Mouse (Mus musculus) layer of hippocampus, adult 9-10 months (tissue): ENCODE data around the gene Gprc5c.

Experiments
- DNase-seq: peaks from one replicate; pipeline ENCODE4 v3.0.0; 2022; ENCODE audit warnings: low spot score

The Gprc5c gene

DNA sequence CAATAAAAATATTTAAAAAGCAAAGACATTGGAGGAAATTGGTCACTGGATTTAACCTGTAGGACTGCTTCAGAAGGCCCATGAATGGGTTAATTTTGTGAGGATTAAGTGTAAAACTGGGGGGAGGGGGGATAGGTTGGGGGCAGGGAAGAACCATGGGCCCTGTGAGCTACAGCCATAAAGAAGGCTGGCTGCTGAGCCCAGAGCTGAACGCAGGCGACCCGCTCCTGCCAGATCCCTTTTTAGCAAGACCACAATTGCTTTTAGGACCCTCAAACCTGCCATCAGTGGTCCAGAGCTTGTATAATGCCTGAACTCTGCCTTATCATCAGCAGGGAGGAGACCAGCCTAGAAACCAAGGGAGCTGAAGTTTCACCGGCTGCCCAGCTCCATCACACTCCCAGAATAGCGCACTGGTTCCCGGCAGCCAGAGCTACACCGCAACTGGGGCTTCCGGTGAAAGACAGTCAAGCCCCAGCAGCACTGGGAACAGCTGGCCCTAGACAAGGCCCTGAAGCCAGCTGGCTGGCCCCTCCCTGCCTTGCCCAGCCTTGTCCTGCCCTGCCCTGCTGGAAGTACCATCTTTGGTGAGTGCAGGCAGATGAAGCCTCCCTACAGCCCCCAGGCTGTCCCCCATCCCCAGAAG is 7.0 kb upstream of the Gprc5c start:
- no peak for DNase-seq

DNA sequence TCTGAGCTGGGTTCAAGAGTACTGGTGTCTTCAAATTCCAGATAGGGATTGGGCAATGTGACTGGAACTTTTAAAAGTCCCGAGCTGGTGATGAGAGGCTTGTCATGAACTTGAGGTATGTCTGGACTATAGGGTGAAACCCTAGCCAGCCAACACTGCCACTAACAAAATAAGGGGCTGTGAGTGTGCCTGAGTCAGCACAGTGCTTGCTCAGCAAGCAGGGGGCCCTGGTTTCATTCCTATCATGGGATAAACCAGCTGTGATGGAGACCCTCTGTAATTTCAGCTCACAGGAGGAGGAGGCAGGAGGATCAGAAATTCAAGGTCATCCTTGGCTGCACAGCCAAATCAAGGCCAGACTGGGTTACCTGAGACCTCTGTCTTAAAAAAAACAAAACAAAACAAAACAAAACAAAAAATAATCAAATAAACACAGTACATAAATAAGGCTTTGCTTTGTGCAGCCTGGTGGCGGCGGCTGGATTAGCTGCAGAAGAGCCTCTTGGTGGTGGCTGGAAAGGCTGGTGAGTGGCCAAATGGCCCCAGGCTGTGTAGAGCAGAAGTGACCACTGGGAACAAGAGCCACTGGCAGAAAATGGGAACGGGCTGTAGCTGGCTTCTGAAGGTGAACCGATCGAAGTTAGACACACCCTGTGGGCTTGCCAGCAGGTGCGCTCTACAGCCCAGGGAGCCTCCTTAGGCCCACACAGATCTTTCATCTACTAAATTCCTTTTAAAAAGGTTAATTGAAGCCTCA is 6.3 kb upstream of the Gprc5c start:
- no peak for DNase-seq

- DNase-seq, result no peak
Measured at GRCm38 (mm10) chr11:114846336-114846735, 4.6 kb upstream of the Gprc5c start.

GRCm38 (mm10) chr11:114847008-114847407 is 3.9 kb upstream of the Gprc5c start:
- DNase-seq, result no peak

- no peak for DNase-seq
Measured at GRCm38 (mm10) chr11:114849572-114849971, 1.4 kb upstream of the Gprc5c start.

- DNase-seq, result no peak
Measured at GRCm38 (mm10) chr11:114850066-114850451, 893 bp upstream of the Gprc5c start.

- DNase-seq, result no peak
Measured at GRCm38 (mm10) chr11:114851269-114851607, 286 bp downstream of the Gprc5c start.

DNA sequence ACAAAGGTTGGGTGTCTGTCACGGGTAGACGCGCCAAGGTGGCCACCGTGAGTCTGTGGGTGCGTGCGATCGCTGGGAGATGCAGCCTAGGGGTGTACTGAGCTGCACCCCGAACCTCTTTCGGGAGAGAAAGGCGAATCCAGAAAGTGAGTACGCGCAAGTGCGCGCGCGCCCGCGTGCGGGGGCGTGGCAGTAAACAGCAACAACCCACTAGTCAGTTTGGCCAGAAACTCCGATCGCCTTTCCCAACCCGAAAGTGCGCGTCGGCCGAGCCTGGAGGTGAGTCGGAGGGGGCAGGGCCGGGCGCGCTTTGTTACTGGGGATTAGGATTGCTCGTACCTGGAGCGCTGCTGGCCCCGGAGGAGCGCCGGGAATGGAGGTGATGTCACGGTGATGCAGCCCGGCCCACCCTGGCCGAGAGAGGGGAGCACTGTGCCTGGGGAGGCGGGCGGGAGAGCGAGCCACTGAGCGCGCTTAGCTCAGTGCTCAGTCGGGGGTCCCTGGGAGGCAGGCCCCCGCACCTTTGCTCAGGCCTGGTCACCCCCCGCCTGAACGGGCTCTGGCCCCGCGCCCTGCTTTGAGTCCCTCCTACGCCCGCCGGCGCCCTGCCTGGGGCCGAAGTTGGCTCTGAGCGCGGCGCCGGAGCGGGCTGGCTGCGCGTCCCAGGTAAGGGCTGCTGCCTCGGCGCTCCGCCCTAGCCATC is 807 bp downstream of the Gprc5c start:
- DNase-seq, result no peak

DNA sequence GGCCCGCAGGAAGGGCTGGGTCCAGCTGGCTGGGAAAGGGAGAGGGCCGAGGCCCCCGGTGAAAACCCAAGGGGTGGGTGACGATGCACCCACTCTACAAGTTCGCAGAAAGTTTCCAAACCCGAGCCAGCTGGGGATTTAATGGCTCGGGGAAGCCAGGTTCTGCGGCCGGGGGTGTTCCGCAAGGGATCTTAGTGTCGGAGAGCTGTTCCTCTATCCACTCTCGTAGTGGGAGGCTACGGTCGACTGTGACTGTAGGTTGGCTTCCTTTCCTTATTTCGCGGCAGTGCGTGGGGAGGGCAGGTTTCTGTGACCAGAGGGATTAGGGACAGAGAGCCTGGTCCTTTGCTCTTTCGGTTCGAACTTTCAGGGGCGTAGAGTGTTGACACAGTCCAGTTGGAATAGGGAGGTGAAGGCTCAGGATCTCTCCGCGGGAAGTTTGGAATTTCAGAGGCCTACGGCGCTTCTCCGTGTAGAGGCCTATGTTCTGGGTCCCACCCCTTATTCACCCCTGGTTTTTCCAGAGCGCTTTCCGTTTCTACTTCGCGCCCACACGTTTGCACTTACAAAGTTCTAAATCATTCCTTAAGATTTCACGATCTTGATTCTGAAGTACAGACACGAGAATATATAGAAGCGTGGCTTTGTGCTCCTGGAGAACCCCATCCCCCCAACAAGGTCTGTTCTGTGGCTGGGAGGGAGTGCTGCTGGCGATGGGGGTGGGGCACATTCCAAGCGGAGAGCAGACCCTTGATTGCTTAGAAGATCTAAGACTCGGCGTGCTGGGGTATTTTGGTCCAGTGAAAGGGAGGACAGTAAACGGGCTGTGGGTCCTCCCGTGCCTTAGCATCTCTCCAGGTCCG is 1.6 kb downstream of the Gprc5c start:
- no peak for DNase-seq

GRCm38 (mm10) chr11:114853174-114853838 is 2.4 kb downstream of the Gprc5c start:
- DNase-seq, result no peak

- no peak for DNase-seq
Measured at GRCm38 (mm10) chr11:114854581-114854980, 3.6 kb downstream of the Gprc5c start.

GRCm38 (mm10) chr11:114856125-114856524 is 5.2 kb downstream of the Gprc5c start:
- no peak for DNase-seq

GRCm38 (mm10) chr11:114858641-114859040 is 7.7 kb downstream of the Gprc5c start:
- DNase-seq, result no peak

DNA sequence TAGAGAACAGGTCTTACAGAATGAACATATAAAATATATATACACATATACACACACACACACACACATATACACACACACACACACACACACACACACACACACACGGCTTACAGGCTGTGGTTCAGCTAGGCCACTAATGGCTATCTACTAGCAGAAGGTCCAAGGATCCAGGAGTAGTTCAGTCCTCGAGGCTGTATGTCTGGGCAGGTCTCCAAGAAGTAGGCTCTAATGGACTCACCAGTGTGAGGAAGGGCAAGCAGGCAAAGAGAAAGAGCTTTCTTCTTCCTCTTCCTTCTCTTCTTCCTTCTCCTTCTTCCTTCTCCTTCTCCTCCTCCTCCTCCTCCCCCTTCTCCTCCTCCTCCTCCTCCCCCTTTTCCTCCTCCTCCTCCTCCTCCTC is 10.1 kb downstream of the Gprc5c start:
- no peak for DNase-seq

DNA sequence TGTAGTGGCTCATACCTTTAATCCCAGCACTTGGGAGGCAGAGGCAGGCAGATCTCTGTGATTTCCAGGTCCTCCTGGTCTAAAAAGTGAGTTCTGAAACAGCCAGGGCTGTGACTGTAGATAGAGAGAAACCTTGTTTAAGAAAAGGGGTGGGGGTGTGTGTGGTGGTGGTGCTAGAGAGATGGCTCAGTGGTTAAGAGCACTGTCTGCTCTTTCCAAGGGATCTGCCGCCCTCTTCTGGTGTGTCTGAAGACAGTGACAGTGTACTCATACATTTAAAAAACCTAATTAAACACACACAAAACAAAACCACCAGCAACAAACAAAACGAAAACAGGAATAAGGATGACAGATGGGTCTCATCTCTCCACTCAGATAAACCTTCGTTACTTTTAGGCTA is 11.7 kb downstream of the Gprc5c start:
- no peak for DNase-seq

DNA sequence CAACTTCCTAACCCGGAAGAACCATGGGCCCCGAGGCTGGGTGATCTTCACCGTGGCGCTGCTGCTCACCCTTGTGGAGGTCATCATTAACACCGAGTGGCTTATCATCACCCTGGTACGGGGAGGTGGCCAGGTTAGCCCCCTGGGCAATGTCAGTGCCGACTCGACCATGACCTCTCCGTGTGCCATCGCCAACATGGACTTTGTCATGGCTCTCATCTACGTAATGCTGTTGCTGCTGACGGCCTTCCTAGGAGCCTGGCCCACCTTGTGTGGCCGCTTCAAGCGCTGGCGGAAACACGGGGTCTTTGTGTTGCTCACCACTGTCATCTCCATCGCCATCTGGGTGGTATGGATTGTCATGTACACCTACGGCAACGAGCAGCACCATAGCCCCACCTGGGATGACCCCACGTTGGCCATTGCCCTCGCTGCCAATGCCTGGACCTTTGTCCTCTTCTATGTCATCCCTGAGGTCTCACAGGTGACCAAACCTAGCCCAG is 13.0 kb downstream of the Gprc5c start:
- DNase-seq, result no peak

DNA sequence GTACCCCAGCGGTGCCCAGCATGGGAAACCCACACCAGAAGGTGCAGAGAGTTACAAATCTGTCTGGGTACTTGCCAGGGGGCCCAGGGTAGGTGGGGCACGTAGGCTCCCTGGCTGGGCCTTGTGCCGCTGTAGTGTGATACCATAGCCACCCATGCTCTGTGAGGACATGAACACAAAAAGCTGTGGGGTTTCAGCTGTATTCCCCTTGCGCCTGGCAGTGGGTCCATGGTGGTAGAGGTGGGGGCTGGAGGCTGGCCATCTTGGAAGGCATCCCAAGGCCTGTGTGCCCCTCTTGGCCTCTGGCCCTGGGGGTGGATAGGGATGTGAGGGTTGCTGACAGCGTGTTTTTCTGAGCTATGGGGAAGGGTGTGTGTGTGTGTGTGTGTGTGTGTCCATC is 15.0 kb downstream of the Gprc5c start:
- DNase-seq, result no peak

DNA sequence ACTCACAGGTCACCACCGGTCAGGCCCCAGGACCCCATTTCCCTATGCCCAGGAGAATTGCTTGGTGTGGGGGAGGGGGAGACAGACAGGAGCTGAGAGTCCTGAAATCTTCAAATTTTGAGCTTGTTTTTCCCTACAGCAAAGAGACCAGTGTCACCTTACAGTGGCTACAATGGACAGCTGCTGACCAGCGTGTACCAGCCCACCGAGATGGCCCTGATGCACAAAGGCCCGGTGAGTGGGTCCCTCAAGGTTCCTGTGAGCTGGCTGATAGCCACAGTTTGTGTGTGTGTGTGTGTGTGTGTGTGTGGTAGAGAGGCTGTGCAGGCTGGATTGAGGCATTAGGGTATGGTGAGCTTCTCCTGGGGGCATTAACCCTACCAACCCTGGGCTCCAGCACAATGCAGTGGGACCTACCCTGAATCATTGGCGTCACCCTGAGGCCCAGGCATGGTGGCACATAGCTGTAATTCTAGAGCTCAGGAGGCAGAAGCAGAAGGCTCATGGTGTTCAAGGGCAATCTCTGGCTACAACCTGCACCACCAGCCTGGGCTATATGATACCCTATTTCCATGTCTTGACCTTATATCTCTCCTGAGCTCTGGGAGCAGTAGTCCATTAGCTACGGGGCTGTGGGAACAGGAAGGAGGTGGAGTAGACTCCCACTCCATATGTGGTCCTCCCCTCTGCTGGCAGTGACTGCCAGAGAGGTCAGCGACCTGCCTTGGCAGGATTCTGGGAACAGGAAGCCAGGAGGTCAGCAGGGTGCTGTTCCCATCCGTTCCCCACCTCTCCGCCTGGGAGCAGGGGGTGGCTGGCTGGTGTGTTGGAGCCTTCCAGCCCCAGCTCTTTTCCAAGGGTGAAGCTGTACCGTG is 15.8 kb downstream of the Gprc5c start:
- no peak for DNase-seq

DNA sequence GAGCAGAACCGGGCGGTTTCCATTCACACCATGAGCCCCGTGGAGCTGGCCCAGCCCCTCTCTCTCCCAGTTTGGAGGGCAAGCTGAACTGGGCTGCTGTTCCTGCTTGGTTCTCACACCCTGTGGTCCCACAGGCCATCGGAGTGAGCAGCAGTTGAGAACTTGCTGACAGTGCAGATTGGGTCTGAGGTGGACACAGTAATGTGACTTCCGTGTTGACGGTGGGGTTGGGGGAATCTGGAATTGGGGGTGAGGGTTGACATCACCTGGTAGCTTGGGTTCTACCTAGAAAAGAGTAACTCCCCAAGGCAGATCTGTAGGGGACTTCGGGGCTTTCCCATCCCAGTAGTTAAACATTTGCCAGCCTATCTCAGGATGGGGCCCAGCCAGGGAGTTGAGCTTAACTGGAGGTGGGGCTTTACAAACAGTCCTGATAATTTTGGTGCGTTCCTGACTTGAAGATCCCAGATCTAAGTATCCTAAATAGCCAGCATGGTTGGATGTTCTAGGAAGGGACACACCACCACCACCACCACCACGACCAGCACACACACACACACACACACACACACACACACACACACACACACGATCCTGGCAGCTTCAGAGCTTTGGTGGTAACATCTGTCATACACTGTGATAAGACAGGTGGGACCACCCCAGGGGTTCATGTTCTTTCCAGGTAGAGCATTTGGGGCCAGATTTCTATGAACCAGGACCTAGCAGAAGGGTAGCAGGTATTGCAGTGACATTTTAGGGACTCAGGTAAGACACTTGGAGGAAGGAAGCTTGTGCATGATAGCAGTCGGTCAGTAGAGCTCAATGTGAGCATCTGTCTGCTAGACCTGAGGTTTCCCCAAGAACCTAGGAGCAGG is 16.6 kb downstream of the Gprc5c start:
- DNase-seq, result no peak

GRCm38 (mm10) chr11:114868280-114868679 is 17.3 kb downstream of the Gprc5c start:
- DNase-seq, result no peak
